Mouse (Mus musculus) Muller cell, postnatal 12 days (primary cell): ENCODE results near the gene Lmbrd1.
"Not testable (repeated sequence)": the region's sequence is repeated elsewhere in the genome, so short reads cannot be mapped to it uniquely, and the experiment has no call there.

Source experiments
- DNase-seq: peaks from one replicate; pipeline ENCODE4 v3.0.0-alpha.2; 2015; ENCODE audit errors: inconsistent ontology term

Gene Lmbrd1

DNA sequence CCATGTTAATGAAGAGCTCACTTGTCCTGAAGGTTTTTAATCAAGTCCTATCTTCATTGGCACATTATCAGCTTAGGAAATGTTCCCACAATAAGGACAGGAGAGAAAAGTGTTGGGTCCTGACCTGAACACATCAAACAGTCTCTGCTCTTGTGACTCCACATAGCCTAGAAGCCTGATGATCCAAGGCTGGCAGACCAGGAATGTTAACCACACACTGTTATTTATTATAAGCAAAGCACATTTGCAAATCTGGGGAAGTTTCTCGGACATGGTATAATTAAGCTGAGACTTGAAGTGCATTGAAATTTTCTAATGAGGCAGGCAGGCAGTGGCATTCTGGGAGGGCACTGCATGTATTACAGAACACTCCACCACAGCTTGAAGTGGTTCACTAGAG, 41.8 kb downstream of the Lmbrd1 start:
- no peak for DNase-seq

DNA sequence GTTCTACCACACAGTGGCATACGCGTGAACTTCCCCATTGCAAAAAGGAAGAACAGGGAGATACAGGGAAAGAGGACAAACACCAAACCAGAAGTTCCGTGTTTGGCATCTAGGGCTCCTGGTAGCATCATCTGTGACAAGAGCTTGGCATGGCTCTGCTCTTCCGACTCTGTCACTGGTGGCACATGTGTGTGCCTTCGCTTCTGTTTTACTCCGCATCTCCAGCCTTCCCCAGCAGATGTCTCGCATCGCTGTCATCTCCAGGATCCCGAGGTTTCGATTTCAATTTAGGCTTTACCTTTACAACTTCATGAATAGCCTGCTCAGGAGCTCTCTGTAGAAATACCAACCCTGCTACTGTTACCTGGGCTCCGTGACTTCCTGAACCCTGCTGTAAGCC, 51.4 kb downstream of the Lmbrd1 start:
- DNase-seq: no peak

DNA sequence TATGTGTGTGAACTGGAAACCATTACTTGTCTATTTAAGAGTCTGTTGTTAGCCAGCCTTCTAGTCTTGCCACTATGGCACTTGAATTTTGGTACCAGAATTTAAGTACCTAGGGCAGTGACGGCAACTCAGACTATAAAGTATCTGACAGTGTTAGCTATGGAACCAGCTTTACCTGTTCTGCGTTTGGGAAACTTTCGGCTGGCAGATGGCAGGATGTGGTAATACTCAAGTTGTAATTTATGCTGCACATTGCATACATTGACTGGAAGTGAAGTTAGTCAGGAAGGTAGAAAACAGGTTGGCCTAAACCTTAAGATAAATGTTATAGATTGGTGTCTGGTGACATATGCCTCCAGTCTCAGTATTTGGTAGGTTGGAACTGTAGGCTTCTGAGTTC, 53.9 kb downstream of the Lmbrd1 start:
- no peak for DNase-seq

DNA sequence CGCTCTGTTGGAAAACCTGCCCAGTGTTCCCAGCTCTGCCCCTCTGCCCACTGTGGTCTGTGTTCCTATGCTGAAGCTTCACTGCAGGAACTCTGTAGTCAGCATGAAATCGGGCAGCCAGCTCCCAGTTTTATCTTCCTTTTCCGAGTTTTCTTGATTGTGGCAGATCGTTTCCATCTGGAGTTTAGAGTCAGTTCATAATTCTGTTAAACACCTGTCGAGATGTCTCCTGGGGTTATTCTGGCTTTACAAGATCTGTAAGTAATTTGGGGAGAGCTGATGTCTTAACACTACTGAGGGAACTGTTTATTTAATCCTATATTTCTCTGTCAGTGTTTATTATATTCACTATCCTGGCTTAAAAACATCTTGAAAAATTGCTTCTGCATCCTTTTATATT, 56.4 kb downstream of the Lmbrd1 start:
- no peak for DNase-seq

DNA sequence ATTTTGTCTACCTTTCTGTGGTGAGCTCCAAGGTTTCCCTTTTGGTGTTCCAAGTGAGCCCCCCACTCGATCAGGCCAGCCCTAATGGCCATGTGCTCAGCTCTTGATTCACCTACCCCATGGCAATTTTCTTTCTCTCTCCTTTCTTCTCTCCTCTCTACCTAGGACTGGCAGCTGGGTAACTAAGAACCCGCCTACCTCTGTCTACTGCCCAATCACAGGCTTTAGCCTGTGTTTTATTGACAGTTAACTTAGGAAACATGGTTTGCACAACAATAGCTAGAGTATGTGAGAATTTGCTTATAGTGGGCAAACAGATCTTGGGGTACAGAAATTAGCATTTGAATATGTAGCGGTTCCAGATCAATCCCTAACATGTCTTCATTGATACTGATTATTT, 62.5 kb downstream of the Lmbrd1 start:
- no peak for DNase-seq

DNA sequence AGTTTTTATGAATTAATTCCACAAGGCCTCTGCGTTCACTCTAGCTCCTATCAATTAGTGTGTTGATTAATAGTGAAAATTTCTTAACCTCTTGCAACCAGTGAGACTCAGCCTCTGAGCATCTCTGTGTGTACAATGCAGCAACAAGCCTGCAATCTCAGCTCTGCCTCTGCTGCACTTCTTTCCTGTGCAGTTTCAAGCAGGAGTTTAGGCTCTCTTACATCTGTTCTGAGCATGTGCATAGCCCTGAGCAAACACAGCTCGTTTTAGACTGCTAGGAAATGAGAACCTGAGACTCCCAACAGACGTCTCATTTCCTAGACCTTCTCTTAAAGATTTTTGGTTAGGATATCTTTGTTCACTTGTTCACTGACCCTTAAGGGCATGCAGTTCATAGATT, 63.1 kb downstream of the Lmbrd1 start:
- no peak for DNase-seq

DNA sequence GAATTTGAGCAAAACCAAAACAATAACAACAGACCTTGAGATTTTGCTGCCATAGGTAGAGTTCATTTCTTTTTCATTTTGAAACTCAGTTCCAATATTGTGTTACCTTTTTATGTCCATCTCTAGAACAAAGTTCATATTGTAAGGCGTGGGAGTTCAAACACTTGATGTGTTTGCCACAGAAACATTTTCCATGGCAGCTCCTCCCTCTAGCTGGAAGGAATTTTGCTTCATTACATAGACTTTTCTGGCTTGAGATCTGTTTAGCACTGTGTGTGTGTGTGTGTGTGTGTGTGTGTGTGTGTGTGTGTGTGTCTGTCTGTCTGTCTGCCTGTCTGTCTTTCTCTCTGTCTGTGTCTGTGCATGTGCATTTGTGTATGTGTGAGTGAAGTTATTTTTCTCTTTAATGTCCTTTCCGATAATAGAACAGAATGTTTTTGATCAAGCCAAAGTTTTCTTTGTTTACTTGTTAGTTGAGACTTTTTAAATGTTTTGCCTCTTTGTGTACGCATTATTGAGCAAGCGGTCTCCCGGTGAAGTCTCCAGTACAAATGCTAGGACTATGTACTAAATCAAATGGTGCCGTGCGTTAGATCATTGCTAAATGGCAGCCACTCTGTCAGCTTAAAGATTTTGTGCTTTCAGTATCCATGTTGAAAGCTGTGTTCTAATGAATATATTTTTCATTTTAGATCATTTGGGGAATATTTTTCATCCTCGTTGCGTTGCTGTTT, 64.9 kb downstream of the Lmbrd1 start:
- no peak for DNase-seq

DNA sequence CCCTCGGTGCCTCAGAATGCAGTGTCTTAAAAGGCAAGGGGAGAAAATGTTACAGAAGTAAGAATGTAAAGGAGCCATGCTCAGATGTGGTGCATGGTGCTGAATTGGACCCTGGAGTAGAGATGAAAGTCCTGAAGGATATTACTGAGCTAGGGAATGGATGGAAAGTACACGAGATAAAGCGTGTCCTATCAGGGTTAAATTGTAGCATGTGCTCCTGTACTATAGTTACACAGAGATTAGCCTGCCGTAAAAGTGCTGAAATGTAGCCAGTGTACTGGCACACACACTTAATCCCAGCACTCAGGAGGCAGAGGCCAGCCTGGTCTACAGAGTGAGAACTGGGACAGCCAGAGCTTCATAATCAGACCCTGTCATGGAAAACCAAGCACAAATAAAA, 74.3 kb downstream of the Lmbrd1 start:
- DNase-seq: no peak

DNA sequence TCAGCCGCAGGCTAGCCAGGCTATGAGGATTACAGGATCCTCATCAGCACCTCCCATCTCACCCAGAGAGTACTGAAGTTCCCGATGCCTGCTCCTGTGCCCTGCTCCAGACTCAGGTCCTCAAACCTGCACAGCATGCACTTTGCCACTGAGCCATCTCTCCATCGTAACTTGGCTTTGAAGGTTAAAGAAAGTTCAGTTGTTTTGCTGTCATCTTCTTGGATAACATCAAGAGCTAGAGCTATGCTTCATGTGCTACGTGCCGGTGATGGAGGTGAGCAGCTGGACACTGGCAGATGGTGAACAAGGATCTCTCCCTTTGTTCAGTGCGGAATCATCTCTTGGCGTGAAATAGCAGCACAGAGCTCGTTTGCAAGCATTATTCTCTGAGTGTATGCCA, 80.1 kb downstream of the Lmbrd1 start:
- no peak for DNase-seq

DNA sequence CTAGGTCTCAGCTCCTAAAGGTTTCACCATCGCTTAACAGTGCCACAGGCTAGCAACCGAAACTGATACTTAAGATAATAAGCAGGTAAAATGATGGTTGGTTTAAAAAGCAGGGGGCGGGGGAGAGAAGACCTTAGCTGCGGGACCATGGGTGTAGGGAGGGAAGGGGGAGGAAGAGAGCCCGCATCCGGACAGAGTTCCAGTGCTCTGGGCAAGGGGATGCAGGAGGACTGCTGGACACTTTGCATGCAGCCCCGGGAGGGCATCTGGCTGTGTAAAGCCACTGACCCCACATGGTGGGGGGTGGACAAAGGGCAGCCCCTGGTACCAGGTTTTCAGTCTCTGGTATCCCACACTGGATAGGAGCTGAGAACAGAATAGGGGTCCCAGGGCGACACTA, 88.0 kb downstream of the Lmbrd1 start:
- DNase-seq: no peak

DNA sequence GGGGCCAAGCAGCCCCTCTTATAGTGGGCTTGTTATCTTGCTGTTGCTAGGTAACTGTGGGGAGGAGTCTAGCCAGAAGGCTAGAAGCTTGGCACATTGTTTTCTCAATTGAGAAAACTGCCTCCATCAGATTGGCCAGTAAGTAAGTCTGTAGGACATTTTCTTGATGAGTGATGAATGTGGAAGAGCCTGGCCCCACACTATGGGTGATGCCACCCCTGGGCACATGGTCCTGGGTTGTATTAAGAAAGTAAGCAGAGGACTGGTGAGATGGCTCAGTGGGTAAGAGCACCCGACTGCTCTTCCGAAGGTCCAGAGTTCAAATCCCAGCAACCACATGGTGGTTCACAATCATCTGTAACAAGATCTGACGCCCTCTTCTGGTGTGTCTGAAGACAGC, 88.8 kb downstream of the Lmbrd1 start:
- DNase-seq: not testable (repeated sequence)

DNA sequence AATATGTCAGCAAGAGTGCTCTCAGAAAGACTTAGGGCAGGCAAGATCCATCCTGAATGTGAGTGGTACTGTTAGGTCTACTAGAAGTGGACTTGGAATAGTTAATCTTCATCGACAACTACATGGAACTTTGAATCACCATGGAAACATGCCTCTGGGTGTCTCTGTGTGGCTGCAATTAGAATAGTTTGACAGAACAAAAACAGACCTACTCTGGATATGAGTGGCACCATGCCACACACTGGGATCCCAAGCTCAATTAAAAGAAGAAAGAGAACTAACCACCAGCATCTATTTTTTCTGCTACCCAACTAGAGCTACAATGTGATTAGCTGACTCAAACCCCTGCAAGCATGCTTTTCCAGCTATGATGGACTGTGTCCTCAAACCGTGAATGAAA, 95.2 kb downstream of the Lmbrd1 start:
- peak; percentile 17 for DNase-seq

DNA sequence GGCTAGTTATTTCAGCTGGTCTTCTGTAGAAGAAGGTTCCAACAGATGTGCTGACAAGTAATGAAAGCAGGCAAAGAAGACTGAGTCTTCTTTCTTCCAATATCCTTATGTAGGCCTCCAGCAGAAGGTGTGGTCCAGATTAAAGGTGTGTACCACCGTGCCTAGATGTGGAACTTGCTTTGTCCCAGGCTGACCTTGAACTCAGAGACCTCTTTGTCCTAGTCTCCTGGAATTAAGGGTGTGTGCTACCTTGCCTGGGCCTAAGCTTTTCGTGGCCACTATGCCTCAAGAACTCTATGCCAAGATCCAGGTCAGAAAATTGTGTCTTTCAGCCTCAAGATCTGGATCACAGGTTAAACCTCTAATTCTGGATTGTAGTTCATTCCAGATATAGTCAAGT, 98.1 kb downstream of the Lmbrd1 start:
- no peak for DNase-seq

DNA sequence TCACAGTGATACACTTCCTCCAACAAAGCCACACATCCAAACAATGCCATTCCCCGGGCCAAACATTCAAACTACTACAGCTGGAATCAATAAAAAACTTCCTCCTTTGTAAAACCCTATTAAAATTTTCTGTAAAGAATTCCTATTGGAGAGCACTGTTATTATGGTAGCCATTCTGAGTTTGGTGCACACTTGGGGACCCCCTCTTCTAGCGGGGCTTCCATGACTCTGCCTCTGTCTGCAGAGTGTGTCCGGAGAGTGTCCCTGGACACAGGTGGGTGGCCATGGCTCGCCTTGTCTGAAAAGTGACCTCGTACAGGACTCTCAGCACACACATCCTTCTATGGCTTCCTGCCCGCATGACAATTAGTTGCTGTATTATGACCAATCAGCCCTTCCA, 114.7 kb downstream of the Lmbrd1 start:
- DNase-seq: no peak

DNA sequence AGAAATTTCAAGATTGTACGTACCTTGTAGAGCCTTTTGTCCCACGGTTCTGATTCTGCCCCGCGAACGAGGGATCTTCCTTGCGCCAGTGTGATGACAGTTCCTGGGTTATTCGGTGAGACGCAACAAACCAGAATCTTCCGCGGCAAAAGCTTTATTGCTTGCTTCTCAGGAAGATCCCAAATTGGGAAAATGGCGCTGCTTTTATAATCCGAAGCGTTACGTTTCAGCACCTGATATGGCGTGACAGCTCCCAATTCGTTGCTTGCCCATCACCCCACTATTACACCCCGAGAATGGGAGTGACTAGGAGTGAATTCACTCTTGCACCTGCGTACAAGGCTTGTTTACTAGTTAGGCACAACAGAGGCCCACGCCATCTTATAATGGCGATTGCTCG, 129.5 kb downstream of the Lmbrd1 start:
- not testable (repeated sequence) for DNase-seq
